Mouse (Mus musculus) G1E (cell line): Measurements from ENCODE around the gene Anxa6. TPM values are rescaled to one million over a fixed set of nuclear protein-coding genes. Genes with fewer than 3 reads are reported as not detected.

Experiments
- ATAC-seq: 2 replicates; pipeline ENCODE4 v1.8.0; 2016; ENCODE audit warnings: mild to moderate bottlenecking; ENCODE audit not compliant: insufficient number of reproducible peaks, poor library complexity, low FRiP score, severe bottlenecking; ENCODE audit errors: extremely low read depth
- DNase-seq: peaks from one replicate; pipeline ENCODE4 v3.0.0; 2012; ENCODE audit warnings: low spot score
- H3K27me3 ChIP-seq: 2 replicates; pipeline ENCODE4 v1.6.1; 2012; ENCODE audit warnings: mild to moderate bottlenecking, low read length, inconsistent platforms; ENCODE audit not compliant: insufficient read depth
- H3K36me3 ChIP-seq: replicated peaks from 2 replicates; pipeline ENCODE3; 2012; ENCODE audit warnings: mild to moderate bottlenecking, inconsistent platforms
- H3K4me1 ChIP-seq: 2 replicates; pipeline ENCODE4 v1.6.1; 2012; ENCODE audit warnings: low read depth, low read length, inconsistent platforms, mixed read lengths; ENCODE audit not compliant: insufficient read depth
- H3K4me3 ChIP-seq: 2 replicates; pipeline ENCODE4 v1.5.1; 2012; ENCODE audit warnings: low read depth, mild to moderate bottlenecking, inconsistent platforms, low read length, moderate library complexity, mixed read lengths
- H3K9me3 ChIP-seq: replicated peaks from 2 replicates; pipeline ENCODE4 v1.6.1; 2012; ENCODE audit warnings: inconsistent platforms
- CTCF ChIP-seq: IDR thresholded peaks from 2 replicates; pipeline ENCODE4 v1.5.1; 2012; ENCODE audit warnings: low read depth, low read length, inconsistent platforms, mixed read lengths
- GATA1 ChIP-seq: IDR thresholded peaks from 2 replicates; pipeline ENCODE4 v1.6.1; 2012; ENCODE audit warnings: borderline replicate concordance, low read length, inconsistent platforms, mixed read lengths
- GATA2 ChIP-seq: IDR thresholded peaks from 2 replicates; pipeline ENCODE4 v1.6.1; 2012; ENCODE audit warnings: low read depth, low read length, inconsistent platforms, borderline replicate concordance
- POLR2AphosphoS5 ChIP-seq: IDR thresholded peaks from 2 replicates; pipeline ENCODE4 v1.6.1; 2012; ENCODE audit warnings: low read depth, low read length, inconsistent platforms; ENCODE audit not compliant: insufficient replicate concordance
- TAL1 ChIP-seq: conservative IDR thresholded peaks from 2 replicates; pipeline ENCODE4 v1.6.1; 2012; ENCODE audit warnings: low read depth, low read length, inconsistent platforms, mixed read lengths
- polyA plus RNA-seq: library from polyadenylated mRNA; stranded (reverse); fragments of >175 nt; gene quantifications from 2 replicates; pipeline ENCODE4 v1.2.3, GENCODE M21; 2012
- total RNA-seq, 2 experiments: library from RNA; stranded (forward) in 1 of 2; stranded (reverse) in 1 of 2; fragments of 200-1000 nt in 1 of 2; fragments of >200 nt in 1 of 2; fragmentation: Nextera tagmentation in 1 of 2; gene quantifications; 2 replicates each; pipeline ENCODE4 v1.2.3; 2014 to 2017

Gene Anxa6
- total and polyA plus RNA-seq, 3 experiments = 0.04 to 0.87 TPM; not detected in 1

DNA sequence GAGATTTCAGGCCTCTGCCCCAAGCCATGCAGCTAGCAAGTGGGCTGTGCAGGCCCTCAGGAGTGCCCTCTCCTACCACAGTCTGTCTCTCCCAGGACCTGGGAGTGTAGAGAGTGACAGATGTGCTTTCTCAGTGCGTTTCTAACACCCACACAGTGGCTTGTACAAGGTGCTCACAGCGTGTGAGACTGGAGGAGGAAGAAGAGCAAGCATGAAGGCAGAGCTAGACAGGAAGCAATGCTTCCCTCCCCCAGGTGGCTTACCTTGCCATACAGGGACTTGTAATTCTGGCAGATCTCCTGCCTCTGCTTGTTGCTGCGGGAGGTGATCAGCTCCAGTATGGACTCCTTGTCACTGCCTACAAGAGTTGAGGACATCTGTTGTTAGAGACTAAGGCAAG lies 21.8 kb downstream of the Anxa6 start:
- no peaks in the 10 kb centered on the region for H3K4me1 ChIP-seq
- no peak for TF ChIP-seq CTCF
- TF ChIP-seq GATA1 = no peak
- TF ChIP-seq TAL1 = no peak
- no peak for TF ChIP-seq GATA2
- no peak for TF ChIP-seq POLR2AphosphoS5
- DNase-seq = no peak
- peaks cover 7% of the 10 kb centered on the region for H3K27me3 ChIP-seq
- H3K9me3 ChIP-seq = no peaks in the 10 kb centered on the region
- H3K36me3 ChIP-seq = no peaks in the 10 kb centered on the region
- H3K4me3 ChIP-seq = no peak overlapping the region
- no peak for ATAC-seq

DNA sequence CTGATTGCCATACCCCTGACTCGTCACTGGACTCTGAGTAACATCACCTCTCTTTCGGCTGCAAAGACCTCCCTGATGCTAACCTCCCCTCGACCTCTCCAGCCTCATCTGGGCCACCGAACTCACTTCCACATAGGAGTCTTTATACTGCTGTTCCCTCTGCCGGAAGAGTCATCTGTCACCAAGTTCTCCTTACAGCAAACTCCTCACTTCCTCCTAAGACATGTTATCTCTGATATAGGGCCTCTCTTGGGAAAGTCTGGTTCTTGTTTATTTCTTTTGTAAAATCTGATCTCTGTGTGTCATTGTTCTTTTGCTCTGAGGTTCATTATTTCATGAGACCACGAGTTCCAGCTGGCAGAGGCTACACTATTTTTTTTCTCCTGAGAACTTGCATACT lies 25.0 kb downstream of the Anxa6 start:
- Histone ChIP-seq H3K27me3 (no peaks in the 10 kb centered on the region), H3K9me3 (no peaks in the 10 kb centered on the region), H3K36me3 (no peaks in the 10 kb centered on the region), H3K4me3 (no peak overlapping the region; the same call in 1 of the 2 replicates), H3K4me1 (no peaks in the 10 kb centered on the region)
- DNase-seq (no peak), ATAC-seq (no peak)
- TF ChIP-seq TAL1 (no peak), CTCF (no peak), GATA1 (no peak), POLR2AphosphoS5 (no peak), GATA2 (no peak)

- ATAC-seq (no peak), DNase-seq (no peak)
- H3K4me3 ChIP-seq = no peak overlapping the region
- no peaks in the 10 kb centered on the region for H3K4me1 ChIP-seq
- no peaks in the 10 kb centered on the region for H3K36me3 ChIP-seq
- H3K9me3 ChIP-seq = no peaks in the 10 kb centered on the region
- H3K27me3 ChIP-seq = no peaks in the 10 kb centered on the region
- no peak for TF ChIP-seq GATA1
- TF ChIP-seq TAL1 = no peak
- no peak for TF ChIP-seq POLR2AphosphoS5
- TF ChIP-seq GATA2 = no peak
- TF ChIP-seq CTCF = no peak
Measured at GRCm38 (mm10) chr11:55005684-55006083, 27.6 kb downstream of the Anxa6 start.

- no peaks in the 10 kb centered on the region for H3K27me3 ChIP-seq
- TF ChIP-seq GATA1 (no peak), TAL1 (no peak), CTCF (no peak), GATA2 (no peak), POLR2AphosphoS5 (no peak)
- H3K4me1 ChIP-seq = no peaks in the 10 kb centered on the region
- H3K36me3 ChIP-seq = no peaks in the 10 kb centered on the region
- H3K9me3 ChIP-seq = no peaks in the 10 kb centered on the region
- DNase-seq (no peak), ATAC-seq (no peak)
- no peak overlapping the region for H3K4me3 ChIP-seq
Measured at GRCm38 (mm10) chr11:55004970-55005502, 28.2 kb downstream of the Anxa6 start.

- Histone ChIP-seq H3K27me3 (peaks cover 9% of the 10 kb centered on the region; the same call in 1 of the 2 replicates), H3K9me3 (no peaks in the 10 kb centered on the region), H3K4me3 (no peak overlapping the region), H3K36me3 (no peaks in the 10 kb centered on the region), H3K4me1 (peaks cover 2% of the 10 kb centered on the region)
- ATAC-seq (no peak), DNase-seq (no peak)
- no peak for TF ChIP-seq GATA2
- no peak for TF ChIP-seq CTCF
- TF ChIP-seq TAL1 = no peak
- TF ChIP-seq POLR2AphosphoS5 = no peak
- TF ChIP-seq GATA1 = no peak
Measured at GRCm38 (mm10) chr11:54998708-54999107, 34.5 kb downstream of the Anxa6 start.

- no peaks in the 10 kb centered on the region for H3K36me3 ChIP-seq
- ATAC-seq = 0 out of 2 replicates have a peak, but pooled peaks have one; percentile 49
- H3K27me3 ChIP-seq = peaks cover 9% of the 10 kb centered on the region; the same call in 1 of the 2 replicates
- DNase-seq = peak; percentile 52
- no peak for TF ChIP-seq POLR2AphosphoS5
- peak; percentile 80 for TF ChIP-seq CTCF
- H3K4me1 ChIP-seq = peaks cover 2% of the 10 kb centered on the region
- H3K4me3 ChIP-seq = no peak overlapping the region
- no peaks in the 10 kb centered on the region for H3K9me3 ChIP-seq
Measured at GRCm38 (mm10) chr11:54998284-54998683, 35.0 kb downstream of the Anxa6 start.

DNA sequence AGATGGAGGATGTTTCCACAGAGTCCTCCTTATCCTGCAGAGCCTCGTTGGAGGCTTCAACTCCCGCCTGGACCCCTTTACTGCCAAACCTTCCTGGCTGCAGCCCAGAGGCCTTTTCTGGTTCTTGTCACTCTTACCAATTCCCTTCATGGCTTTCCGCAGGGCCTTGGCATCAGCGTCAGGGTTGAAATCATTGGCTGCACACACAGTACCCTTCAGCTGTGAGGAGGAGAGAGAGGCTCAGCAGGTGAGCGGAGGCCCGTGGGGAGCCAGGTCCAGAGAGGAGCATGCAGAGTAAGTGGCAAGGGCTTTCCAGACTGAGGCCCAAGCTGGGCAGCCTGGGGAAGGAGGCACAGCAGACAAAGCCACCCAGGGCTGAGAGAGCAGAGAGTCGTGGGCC lies 37.1 kb downstream of the Anxa6 start:
- no peaks in the 10 kb centered on the region for H3K36me3 ChIP-seq
- TF ChIP-seq CTCF (no peak), TAL1 (no peak), GATA1 (no peak), GATA2 (no peak), POLR2AphosphoS5 (no peak)
- ATAC-seq (no peak), DNase-seq (no peak)
- no peak overlapping the region for H3K4me3 ChIP-seq
- no peaks in the 10 kb centered on the region for H3K9me3 ChIP-seq
- H3K4me1 ChIP-seq = peaks cover 2% of the 10 kb centered on the region
- peaks cover 9% of the 10 kb centered on the region; the same call in 1 of the 2 replicates for H3K27me3 ChIP-seq
